Mouse (Mus musculus): ENCODE results near the gene Thrap3.
A peak's percentile ranks its signal among the peaks of the same experiment; 100 is the strongest.
"Not testable (repeated sequence)": the region's sequence is repeated elsewhere in the genome, so short reads cannot be mapped to it uniquely, and the experiment has no call there.

The Thrap3 gene

GRCm38 (mm10) chr4:126219540-126219939 lies 17.0 kb upstream of the Thrap3 start:
- DNase-seq (ENCODE audit: low read depth, low spot score): not testable (repeated sequence)

DNA sequence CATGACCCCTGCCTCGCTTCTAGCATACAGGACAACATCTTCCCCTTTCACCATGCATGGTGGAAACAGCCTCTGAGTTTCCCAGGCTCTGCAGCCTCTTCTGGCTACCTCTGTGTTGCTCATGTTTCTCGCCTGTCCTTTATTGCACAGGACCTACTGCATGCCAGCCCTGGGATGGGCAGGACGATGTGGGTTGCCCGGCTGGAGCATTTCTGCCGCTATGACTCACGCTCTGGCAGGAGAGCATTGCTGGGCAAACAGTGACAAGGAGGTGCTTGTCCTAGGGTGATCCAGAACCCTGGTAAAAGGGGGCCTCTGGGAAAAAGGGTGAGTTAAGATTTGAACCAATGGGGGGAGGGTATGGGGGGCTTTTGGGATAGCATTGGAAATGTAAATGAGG lies 15.2 kb upstream of the Thrap3 start:
- no peak for DNase-seq (ENCODE audit: low read depth, low spot score)

DNA sequence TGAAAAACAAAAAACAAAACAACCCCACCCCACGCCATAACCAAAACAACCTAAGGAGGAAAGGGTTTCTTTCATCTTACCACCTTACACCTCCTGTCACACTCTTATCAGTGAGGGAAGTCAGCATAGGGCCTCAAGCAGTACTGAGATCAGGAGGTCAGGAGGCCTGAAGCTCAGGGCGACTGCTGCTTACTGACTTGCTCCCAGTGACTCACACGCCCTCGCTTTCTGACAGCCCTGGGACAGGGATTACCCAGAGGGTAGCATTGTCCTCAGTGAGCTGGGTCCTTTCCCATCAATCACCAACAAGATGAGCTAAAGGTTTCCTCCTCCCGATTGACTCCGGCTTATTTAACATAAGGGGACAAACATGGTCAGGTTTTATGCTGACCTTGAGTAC lies 4.5 kb upstream of the Thrap3 start:
- DNase-seq (ENCODE audit: low read depth, low spot score): peak; percentile 71

DNA sequence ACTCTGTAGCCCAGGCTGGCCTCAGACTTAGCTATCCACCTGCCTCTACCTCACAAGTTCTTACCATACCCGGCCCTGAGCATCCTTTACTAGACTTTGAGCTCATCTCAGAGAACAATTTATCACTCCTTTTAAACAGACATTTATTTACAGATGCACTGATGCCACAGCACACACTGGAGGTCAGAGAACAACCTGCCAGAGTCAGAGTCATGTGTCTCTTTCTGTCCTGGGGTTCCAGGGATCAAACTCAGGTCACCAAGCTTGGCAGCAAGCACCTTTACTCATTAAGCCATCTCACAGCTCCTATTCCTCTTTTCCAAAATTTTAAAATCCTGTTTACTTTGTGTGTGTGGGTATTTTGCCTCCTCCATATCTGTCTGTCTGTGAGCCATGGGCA lies 2.8 kb upstream of the Thrap3 start:
- no peak for DNase-seq (ENCODE audit: low read depth, low spot score)

DNA sequence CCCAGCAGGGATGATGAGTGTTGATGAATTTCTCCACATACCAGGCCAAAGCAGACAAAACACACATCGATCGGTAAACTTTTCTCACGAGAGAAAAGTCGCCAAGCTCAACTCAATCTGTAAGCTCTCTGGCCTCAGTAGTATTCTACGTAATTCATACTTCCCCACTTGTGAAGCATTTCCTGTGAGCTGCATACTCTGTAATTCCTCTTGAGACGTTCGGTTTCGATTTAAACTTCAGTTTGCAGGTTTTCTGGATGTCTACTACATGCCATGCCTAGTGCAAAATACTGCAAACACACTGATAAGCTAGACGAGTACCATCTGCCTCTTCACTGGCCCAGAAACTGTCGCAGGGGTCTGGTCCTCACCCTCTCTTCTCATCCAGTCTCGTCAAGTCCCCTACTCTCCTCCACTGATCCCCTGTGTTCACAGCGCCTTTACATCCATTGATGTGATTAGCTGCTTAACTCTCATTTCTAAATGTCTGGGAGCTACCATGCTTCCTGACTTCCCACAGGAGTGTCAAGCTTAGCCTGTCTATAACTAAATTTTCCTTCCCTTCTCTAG lies 2.2 kb upstream of the Thrap3 start:
- DNase-seq (ENCODE audit: low read depth, low spot score): peak; percentile 68

DNA sequence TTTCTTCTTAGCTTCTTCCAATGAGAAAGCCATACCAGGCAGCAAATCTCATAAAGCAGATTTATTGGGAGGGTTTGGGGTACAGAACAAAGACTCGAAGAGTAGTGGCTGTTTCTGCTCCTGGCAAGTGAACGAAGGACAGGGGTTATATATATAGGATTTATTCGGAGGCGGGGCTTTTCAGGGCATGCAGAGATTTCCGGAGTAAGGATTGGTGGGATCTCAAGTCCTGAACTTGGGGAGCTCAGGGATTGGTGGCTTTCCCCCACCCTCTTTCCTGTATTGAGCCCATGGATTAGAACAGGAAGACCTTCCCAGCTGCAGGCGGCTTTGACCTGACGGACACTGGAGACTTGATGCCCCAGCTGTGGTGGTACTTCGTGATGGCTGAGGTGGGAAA lies 1.5 kb upstream of the Thrap3 start:
- DNase-seq (ENCODE audit: low read depth, low spot score): no peak

DNA sequence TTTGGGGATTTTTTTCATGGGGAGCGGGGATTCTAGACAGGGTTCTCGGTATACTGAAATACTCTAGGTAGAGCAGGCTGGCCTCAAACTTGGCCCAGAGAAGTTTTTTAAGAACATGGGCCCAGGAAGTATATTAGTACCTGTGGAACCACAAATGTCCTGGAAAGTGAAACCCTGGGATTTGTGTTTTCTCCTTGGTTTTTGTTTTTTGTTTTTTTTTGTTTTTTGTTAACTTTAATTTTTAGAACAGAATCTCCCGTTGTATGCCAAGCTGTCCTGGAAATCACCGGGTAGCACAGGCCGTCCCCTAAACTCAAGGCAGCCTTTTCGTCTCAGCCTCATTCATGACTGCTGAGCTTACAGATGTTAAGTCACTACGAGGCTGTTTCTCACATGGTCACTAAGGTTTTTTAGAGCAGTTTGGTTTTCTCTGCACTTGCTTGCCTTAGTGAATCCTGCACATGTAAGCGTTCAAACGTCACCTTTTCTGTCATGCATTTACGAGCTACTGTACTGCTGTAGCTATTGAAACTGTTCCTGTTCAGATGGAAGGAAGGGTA lies 856 bp upstream of the Thrap3 start:
- peak; percentile 15 for DNase-seq (ENCODE audit: low read depth, low spot score)

DNA sequence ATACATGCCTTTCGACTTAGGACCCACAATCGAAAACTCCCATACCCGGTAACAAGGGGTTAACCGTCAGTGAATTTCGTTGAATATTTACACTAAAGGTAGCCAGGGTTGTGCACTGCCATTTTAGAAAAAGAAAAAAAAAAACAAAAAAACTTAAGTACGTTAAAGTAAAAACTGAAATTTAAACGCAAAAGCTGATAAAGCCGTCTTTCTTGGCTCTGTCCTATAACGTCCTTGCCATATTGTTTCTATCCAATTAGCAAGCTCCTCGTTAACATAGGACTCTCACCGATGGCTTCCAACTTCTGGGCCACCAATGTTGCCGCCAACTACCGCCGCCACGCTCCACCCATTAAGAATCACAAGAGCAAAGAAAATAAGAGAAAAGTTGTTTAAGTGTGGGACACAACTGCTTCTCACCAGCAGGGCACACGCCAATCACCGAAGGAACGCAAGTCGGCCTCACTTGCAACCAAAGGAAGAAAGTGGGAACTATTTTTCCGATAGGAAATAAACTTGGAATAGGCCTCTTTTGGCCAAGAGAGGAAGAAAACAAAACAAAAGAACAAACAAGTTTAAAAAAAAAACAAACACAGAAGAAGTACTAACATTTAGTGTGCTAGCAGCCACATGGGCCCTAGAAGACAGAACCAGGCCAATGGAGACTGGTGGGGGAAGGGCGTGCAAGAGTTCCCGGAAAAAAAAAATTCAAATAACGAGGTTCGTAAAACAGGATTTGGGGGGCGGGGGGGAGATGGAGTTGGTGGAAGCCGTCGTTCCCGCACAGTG lies 852 bp downstream of the Thrap3 start:
- DNase-seq (ENCODE audit: low read depth, low spot score): peak; percentile 85

DNA sequence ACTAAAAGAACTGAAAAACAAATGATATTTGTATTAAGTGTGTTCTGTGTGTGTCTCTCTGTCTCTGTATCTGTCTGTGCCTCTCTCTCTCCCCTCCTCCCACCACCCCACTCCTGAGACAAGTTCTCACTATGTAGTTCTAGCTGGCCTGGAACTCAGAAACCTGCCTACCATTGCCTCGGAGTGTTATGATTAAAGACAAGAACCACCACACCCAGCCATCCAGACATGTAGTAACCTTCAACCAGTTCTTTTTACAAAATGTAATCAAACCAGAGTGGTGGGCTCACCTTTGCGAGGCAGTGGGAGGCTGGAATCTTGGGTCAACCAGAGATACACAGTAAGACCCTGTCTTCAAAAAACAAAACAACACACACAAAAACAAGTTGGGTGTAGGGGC lies 1.9 kb downstream of the Thrap3 start:
- DNase-seq (ENCODE audit: low read depth, low spot score): no peak

- DNase-seq (ENCODE audit: low read depth, low spot score): no peak
Observed at GRCm38 (mm10) chr4:126200036-126200435, 2.5 kb downstream of the Thrap3 start.

- DNase-seq (ENCODE audit: low read depth, low spot score): no peak
Observed at GRCm38 (mm10) chr4:126199556-126199955, 3.0 kb downstream of the Thrap3 start.

GRCm38 (mm10) chr4:126197485-126197884 lies 5.1 kb downstream of the Thrap3 start:
- peak; percentile 57 for DNase-seq (ENCODE audit: low read depth, low spot score)

- DNase-seq (ENCODE audit: low read depth, low spot score): peak; percentile 36
Observed at GRCm38 (mm10) chr4:126194916-126195315, 7.6 kb downstream of the Thrap3 start.

GRCm38 (mm10) chr4:126194216-126194615 lies 8.3 kb downstream of the Thrap3 start:
- peak; percentile 39 for DNase-seq (ENCODE audit: low read depth, low spot score)

DNA sequence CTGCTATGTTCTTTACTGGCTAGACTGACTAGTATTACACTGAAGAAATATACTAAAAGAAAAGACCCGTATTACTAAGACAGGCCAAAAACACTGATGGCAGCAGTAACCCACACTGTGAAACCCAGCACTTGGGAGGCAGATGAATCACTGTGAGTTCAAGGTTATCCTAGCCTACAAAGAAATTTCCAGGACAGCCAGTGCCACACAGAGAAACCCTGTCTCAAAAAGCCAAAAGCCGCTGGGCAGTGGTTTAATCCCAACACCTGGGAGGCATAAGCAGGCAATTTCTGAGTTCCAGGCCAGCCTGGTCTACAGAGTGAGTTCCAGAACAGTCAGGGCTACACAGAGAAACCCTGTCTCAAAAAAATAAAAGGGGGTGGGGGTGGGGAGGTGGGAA lies 11.9 kb downstream of the Thrap3 start:
- no peak for DNase-seq (ENCODE audit: low read depth, low spot score)

DNA sequence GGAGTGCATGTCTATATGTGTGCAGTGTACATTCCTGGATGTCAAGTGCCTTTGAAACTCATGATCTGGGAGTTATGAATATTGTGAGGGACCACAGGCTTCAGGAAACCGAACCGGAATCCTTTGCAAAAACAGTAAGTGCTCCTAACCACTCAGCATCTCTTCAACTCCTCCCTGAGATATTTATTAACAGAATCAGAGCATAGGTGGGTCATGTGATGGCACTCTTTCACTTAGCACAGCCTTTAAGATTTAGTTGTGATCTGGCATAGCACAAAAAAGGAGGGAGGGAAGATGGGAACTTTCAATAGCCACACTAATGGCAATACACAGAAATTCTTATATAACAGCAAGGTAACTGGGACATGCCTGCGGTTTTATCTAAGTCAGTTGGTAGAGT lies 15.5 kb downstream of the Thrap3 start:
- no peak for DNase-seq (ENCODE audit: low read depth, low spot score)

GRCm38 (mm10) chr4:126183034-126183433 lies 19.5 kb downstream of the Thrap3 start:
- DNase-seq (ENCODE audit: low read depth, low spot score): no peak

- DNase-seq (ENCODE audit: low read depth, low spot score): peak; percentile 76
Observed at GRCm38 (mm10) chr4:126181170-126181957, 21.2 kb downstream of the Thrap3 start.

GRCm38 (mm10) chr4:126175980-126176379 lies 26.6 kb downstream of the Thrap3 start:
- not testable (repeated sequence) for DNase-seq (ENCODE audit: low read depth, low spot score)

GRCm38 (mm10) chr4:126173800-126174199 lies 28.8 kb downstream of the Thrap3 start:
- no peak for DNase-seq (ENCODE audit: low read depth, low spot score)

GRCm38 (mm10) chr4:126170737-126171136 lies 31.8 kb downstream of the Thrap3 start:
- not testable (repeated sequence) for DNase-seq (ENCODE audit: low read depth, low spot score)

- DNase-seq (ENCODE audit: low read depth, low spot score): no peak
Observed at GRCm38 (mm10) chr4:126168851-126169250, 33.7 kb downstream of the Thrap3 start.

Measured in CD4-positive helper T cell, adult 2 months (primary cell).